Mouse (Mus musculus) olfactory bulb, adult 2 months (tissue): ENCODE measurements around the gene Abcc10.

Experiments used
- CTCF ChIP-seq: fragments of 200-500 bp; IDR thresholded peaks from 2 replicates; pipeline ENCODE4 v1.5.1; 2012; ENCODE audit warnings: low read depth, mild to moderate bottlenecking, low read length, moderate library complexity; ENCODE audit not compliant: insufficient read depth
- POLR2A ChIP-seq: fragments of 200-500 bp; IDR thresholded peaks from 2 replicates; pipeline ENCODE4 v1.6.1; 2012; ENCODE audit warnings: mild to moderate bottlenecking, low read depth, low read length, moderate library complexity; ENCODE audit not compliant: insufficient read depth

DNA sequence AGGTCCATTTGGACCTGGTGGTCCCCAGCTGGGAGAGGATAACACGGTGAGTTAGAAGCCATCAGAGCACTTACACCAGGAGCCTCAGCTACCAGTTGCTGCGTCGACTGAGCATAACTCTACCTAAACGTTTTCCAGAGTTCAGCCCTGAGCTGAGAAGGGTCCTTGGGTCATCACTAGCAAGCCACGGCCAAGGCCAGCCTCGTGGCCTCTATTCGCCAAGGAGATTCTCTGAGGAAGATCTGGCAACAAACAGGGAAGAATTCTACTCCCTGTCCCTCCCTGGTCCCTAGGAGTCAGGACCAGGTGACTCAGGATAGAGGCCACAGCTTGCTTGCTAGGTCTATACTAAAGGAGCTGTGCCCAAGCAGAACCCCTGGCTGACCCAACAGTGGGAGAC, 60.6 kb downstream of the Abcc10 start:
- TF ChIP-seq POLR2A (no peak), CTCF (no peak)
